Mouse (Mus musculus): Measurements from ENCODE around the gene Zfp950.

The Zfp950 gene

DNA sequence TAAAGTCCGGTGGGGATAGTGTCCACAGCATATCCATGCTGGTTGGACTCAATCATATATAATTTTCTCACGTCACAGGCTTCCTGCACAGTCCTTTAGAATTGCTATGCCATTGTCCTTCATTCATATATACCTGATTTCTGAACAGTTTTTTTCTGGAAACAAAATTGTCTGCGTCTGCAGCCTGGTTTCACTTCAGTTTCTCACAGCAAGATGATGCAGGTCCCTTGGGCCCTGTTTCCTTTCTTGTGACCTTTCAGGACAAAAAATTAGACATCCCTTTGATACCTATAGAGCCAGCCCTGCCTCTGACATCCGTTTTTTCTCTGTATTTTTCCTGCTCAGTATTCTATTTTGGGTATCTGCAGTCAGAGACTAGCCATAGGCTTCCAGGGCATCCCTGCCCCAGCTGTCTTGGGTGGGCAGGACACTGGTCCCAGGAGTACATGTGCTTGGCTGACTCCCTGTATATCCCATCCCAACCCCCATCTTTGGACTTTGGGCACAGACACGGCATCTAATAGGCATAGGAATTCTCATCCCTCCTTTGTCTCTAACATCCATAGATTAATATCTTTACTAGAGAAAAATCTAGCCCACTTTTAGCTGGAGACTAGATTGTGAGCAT, 83.7 kb downstream of the Zfp950 start:
- DNase-seq (ENCODE audit: low read depth, low spot score), result no peak

DNA sequence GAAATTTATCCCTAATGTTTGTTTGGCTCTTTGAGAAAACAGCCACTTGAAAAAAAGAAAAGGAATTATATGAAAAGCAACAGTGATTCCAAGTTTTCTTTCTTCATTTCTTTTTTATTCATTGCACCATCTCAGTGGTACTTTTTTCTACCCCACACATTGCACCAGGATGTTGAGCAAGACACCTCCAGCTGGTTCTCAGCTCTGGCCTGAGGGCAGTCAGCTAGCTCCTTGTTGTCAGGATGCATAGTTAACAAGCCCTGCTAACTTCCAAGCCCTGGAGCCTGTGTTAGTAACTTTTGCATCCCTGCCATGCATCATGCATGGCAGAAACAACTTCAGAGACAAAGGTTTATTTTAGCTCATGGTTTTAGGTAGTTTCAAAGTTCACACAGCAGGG, 87.9 kb downstream of the Zfp950 start:
- no peak for DNase-seq (ENCODE audit: low read depth, low spot score)

DNA sequence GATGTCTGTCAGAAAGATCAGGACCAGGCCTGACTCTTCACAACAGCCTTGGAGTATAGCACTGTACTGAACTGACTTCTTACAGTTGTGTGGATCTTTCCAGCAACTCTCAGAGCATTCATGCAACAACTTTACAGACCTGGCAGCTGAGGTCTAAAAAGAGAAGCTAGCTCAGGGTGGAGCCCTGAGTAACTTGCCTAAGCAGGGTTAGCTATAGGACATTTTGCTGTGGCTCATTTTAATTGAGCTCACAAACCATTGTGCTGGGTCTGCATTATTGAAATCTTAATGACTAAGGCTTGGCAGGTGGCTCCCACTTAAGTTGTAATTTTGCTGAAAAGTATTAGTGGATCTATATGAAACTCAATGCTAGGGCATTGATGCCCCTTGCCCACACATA, 88.6 kb downstream of the Zfp950 start:
- no peak for DNase-seq (ENCODE audit: low read depth, low spot score)

DNA sequence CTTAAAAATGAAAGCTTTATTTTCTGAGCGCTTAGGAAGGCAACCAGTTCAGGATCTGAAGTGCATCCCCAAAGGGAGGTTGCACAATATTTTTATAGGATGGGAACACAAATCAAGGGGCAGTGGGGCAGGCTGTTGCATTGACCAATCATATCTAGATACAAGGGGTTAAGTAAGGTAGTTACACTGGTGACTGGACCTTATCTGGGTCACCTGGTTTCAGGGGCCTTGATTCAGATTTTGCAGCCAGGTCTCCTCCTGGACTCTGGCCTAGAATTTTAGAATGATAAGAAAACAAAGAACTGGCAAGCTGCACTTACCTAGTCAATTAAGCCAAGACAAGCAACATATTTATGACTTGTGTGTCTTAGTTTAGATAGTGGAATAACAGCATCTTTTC, 89.5 kb downstream of the Zfp950 start:
- DNase-seq (ENCODE audit: low read depth, low spot score), result no peak

DNA sequence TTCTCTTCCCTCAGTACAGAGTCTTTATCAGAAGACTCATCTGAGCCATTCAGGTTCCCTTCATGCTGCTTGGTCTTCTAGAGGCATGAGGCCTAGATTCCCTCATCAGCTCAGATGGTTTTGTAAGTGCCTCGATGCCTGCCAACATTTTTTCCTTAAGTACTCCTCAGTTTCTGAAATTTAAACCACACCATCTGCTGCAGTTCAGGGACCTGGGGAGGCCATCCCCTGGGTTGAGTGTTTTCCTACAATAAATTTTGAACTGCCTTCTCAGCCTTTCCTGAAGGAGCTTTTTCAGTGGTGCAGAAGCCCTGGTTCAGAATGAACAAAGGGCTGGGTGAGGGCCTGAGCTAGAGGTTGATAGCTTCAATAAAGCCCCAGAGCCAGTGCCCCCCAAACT, 91.2 kb downstream of the Zfp950 start:
- no peak for DNase-seq (ENCODE audit: low read depth, low spot score)

DNA sequence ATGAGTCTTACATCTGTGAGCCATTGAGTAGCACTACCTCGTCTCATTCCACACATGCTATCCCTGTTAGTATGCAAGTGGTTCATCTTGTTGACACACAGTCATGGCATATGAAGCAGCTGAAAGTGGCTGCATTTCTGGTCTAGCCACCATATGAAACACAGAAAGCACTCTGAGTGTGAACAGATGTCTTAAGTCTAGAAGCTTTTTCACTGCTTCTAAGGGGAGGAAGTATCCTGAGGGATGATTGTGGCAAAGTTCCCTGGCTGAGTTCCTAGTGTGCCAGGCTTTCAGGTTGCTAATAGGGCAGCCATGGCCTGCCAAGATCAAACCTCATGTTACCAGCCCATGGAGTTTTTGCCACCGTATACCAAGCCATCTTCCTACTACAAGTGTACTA, 92.0 kb downstream of the Zfp950 start:
- no peak for DNase-seq (ENCODE audit: low read depth, low spot score)

DNA sequence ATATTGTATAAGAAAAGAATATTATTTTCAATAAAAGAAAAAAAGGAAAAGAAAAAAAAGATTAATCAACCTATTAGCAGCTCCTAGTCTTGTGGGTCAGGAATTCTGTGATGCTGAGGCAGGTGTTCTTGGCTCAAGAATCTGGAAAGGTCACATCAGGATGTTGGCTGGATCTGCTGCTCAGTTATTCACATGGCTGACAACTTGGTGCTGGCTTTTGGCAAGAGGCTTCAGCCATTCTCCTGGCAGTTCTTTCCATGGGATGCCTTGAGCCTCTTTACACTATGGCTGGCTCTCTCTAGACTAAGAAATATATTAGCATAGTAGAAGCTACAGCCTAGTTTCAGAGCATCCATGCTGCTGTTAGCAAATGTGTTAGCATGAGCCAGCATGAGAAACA, 101.5 kb downstream of the Zfp950 start:
- DNase-seq (ENCODE audit: low read depth, low spot score), result no peak

DNA sequence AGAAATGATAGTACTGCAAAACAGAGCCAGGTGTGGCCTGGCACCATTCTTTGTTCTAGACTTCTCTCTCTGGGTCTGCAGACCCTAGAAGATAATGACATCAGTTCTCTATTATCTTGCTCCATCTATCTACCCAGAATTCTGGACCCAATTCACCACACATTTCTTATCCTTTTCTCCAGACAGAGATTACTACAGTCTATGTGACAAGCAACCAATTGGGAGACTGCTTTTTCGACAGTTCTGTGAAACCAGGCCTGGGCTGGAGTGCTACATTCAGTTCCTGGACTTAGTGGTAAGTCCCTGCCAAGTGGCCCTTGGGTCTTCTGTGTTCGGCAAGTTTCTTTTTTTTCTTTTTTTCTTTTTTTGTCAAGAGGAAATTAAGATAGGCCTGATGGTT, 109.1 kb downstream of the Zfp950 start:
- no peak for DNase-seq (ENCODE audit: low read depth, low spot score)

DNA sequence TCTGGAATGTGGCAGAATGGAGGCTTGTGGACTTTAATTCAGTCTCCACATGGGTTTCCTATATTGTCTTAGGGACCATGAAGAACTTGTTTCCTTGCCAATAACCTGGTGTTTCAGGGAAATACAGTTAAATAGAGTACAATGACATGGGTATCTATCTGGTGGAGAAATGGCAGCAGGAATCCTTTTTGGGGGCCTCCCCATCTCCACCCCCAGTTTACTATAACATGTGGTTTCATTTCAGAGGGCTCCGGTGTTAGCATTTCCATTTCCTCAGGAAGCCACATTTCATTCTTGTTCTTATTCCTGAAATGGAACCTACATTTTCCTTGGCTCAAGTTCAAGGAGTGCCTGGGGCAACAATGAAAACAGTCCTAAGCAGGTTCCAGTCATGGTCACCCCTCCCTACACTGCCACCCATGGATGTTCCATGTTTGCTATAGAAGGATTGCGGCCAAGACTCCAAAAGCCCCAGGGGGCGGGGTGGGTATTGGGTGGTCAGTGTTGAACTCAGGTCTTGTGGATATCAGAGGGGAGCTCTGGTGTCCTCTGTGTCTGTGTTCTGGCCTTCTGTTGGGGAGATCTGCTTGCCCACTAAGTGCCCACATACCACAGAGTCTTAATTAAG, 118.6 kb downstream of the Zfp950 start:
- no peak for DNase-seq (ENCODE audit: low read depth, low spot score)

DNA sequence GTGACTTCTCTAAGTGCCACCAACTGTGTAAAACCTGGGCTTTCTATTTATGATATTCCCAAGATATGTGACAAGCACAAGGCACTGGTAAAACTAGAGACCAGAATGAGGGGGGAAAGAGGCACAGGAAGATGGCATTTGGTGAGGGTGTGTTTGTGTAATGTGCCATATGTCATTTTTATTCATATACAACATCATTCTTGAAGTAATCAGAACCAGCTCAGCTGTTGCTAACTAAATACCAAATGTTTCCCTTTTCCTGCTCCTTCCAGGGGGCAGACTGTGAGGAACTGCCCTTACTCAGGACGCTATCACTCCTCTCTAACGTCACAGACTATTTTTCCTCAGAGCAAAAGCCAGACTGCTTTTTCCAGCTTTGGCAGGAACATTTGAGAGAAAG, 119.1 kb downstream of the Zfp950 start:
- DNase-seq (ENCODE audit: low read depth, low spot score), result no peak

DNA sequence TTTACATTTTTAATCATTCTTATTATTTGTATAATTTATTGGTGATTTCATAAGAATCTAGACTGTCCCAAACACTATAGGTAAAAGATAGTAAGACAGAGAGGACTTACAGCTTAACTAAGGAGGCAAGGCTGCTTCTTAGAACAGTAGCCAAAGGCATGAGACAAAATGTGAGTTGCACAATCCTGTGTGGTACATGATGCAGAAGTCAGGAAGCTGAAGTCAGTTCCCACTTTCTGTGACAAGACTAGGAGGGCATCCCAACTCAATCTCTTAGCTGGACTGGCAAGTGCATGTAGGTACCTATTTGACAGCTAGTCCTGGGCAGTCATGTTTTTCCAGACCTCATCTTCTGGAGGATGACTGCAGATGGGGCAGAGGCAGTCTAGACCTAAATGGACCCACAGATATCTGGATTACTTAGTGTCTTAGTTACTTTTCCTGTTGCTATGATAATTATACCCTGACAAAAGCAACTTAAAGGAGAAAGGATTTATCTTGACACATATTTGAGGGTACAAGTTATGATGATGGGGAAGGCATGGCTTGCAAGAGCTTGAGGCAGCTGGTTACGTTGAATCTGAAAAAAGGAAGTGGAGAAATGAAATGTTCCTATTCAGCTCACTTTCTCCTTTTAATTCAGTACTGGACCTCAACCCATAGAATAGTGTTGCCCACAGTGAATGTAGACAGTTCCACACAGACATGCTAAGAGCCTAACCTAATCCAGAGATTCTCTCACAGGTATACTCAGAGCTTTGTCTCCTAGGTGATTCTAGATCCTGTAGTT, 123.0 kb downstream of the Zfp950 start:
- DNase-seq (ENCODE audit: low read depth, low spot score), result no peak

DNA sequence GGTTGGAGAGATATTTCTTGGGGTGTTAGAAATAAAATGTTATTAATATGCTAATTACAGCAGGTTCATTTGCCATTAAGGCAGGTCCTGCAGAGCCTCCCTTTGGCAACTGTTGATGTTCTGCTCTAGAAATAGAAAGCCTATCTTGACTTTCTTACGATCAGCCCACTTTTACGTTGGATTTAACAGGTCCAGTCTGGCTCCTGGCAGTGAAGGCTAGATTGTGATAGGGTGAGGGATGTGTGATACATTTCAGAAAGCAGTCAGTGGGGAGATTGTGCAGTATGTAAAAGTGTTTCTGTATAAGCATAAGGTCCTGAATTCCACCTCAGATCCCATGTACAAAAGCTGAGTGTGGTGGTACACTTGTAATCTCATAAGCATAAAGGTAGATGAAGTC, 131.4 kb downstream of the Zfp950 start:
- no peak for DNase-seq (ENCODE audit: low read depth, low spot score)

Measured in ZHBTc4 (cell line).